Mouse (Mus musculus): Measurements from ENCODE around the gene Kif1b. TPM values are rescaled to one million over a fixed set of nuclear protein-coding genes. Genes with fewer than 3 reads are reported as not detected.

Gene Kif1b
- total and polyA plus RNA-seq, 3 experiments: 8.8 to 20.2 (median 16.3) TPM

- DNase-seq (ENCODE audit: low read depth, low spot score): no peak
- no peaks in the 10 kb centered on the region for H3K27me3 ChIP-seq (ENCODE audit: control insufficient read depth in 1 of 2, insufficient read depth in 2 of 2, low read length in 2 of 2)
- H3K9ac ChIP-seq (ENCODE audit: control insufficient read depth, low read depth, low read length, poor library complexity, severe bottlenecking): no peak overlapping the region
- TF ChIP-seq MYB (IDR thresholded peaks at IDR 0.05; ENCODE audit: low read depth, low read length) (no peak), RCOR1 (IDR thresholded peaks at IDR 0.05; ENCODE audit: low read depth, low read length) (no peak), CTCF (IDR thresholded peaks at IDR 0.05 in 2 of 3, conservative IDR thresholded peaks at IDR 0.05 in 1 of 3; ENCODE audit: control insufficient read depth in 1 of 3, insufficient read depth in 1 of 3, low read depth in 2 of 3, low read length in 3 of 3, poor library complexity in 1 of 3, severe bottlenecking in 1 of 3) (no peak), ETS1 (IDR thresholded peaks at IDR 0.05; ENCODE audit: low read depth, low read length) (no peak), ELF1 (IDR thresholded peaks at IDR 0.05; ENCODE audit: low read depth, low read length) (no peak), USF2 (IDR thresholded peaks at IDR 0.05; ENCODE audit: borderline replicate concordance in 1 of 2, insufficient read depth in 1 of 2, low read depth in 1 of 2, low read length in 2 of 2) (no peak), HCFC1 (IDR thresholded peaks at IDR 0.05; ENCODE audit: low read depth, low read length) (no peak), GABPA (IDR thresholded peaks at IDR 0.05; ENCODE audit: low read depth, low read length) (no peak), MYC (IDR thresholded peaks at IDR 0.05; ENCODE audit: low read depth, low read length) (no peak), MEF2A (IDR thresholded peaks at IDR 0.05; ENCODE audit: extremely low read depth, insufficient replicate concordance, low read depth, low read length, poor library complexity, severe bottlenecking) (no peak), POLR2A (IDR thresholded peaks at IDR 0.05; ENCODE audit: control insufficient read depth in 1 of 2, insufficient read depth in 1 of 2, low read depth in 1 of 2, low read length in 2 of 2, poor library complexity in 1 of 2) (no peak), RAD21 (IDR thresholded peaks at IDR 0.05; ENCODE audit: low read depth, low read length) (no peak), KAT2A (conservative IDR thresholded peaks at IDR 0.05; ENCODE audit: low read depth, low read length) (no peak), TBP (IDR thresholded peaks at IDR 0.05; ENCODE audit: low read depth, low read length) (no peak), MAZ (IDR thresholded peaks at IDR 0.05; ENCODE audit: low read depth, low read length) (no peak)
- no peaks in the 10 kb centered on the region for H3K79me2 ChIP-seq (ENCODE audit: control insufficient read depth, insufficient read depth, low read length, poor library complexity)
- no peaks in the 10 kb centered on the region for H3K36me3 ChIP-seq (ENCODE audit: control insufficient read depth in 1 of 2, insufficient read depth in 2 of 2, low read length in 2 of 2)
- H3K27ac ChIP-seq (ENCODE audit: control insufficient read depth, low read depth, low read length): no peak overlapping the region
- no peaks in the 10 kb centered on the region for H3K4me1 ChIP-seq (ENCODE audit: control insufficient read depth in 1 of 2, insufficient read depth in 2 of 2, low read length in 2 of 2)
- H3K4me3 ChIP-seq (ENCODE audit: control insufficient read depth in 1 of 2, insufficient read depth in 1 of 2, low read depth in 2 of 2, low read length in 2 of 2): no peak overlapping the region
- H3K9me3 ChIP-seq (replicated peaks; ENCODE audit: insufficient read depth, low read length): no peaks in the 10 kb centered on the region
These were observed 79.2 kb downstream of the Kif1b start for GRCm38 (mm10) chr4:149228256-149228655.

DNA sequence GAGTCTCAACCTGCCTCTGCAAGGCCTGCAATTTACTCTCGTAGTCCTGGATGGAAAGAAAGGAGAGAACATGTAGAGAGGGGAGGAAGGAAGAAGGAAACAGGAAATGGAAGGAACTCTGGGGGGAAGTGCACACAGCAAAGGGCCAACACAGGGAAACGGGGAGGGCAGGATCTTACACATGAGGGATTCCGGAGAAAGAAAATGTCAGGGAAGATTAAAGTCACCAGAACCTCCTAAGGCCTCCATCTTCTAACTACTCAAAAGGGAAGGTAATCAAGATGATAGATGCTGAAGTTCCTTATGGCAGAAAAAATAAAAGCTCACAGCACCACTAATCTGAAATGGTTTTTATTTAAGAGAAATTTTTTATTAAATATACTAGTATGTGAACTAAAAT is 81.2 kb downstream of the Kif1b start:
- no peak for TF ChIP-seq RCOR1 (IDR thresholded peaks at IDR 0.05; ENCODE audit: low read depth, low read length)
- TF ChIP-seq POLR2AphosphoS5 (IDR thresholded peaks at IDR 0.05; ENCODE audit: borderline replicate concordance, low read depth, low read length): no peak
- TF ChIP-seq ETS1 (IDR thresholded peaks at IDR 0.05; ENCODE audit: low read depth, low read length): no peak
- no peak for TF ChIP-seq E2F4 (IDR thresholded peaks at IDR 0.05; ENCODE audit: borderline replicate concordance, low read depth, low read length)
- no peak for TF ChIP-seq HCFC1 (IDR thresholded peaks at IDR 0.05; ENCODE audit: low read depth, low read length)
- no peak for TF ChIP-seq NELFE (IDR thresholded peaks at IDR 0.05; ENCODE audit: low read depth, low read length)
- no peak for TF ChIP-seq USF2 (IDR thresholded peaks at IDR 0.05; ENCODE audit: borderline replicate concordance in 1 of 2, insufficient read depth in 1 of 2, low read depth in 1 of 2, low read length in 2 of 2)
- no peak for TF ChIP-seq SIN3A (IDR thresholded peaks at IDR 0.05; ENCODE audit: low read length)
- no peak for TF ChIP-seq UBTF (IDR thresholded peaks at IDR 0.05; ENCODE audit: borderline replicate concordance, insufficient read depth, low read depth, low read length)
- no peak for TF ChIP-seq JUND (IDR thresholded peaks at IDR 0.05; ENCODE audit: low read depth, low read length)
- no peak for TF ChIP-seq KAT2A (conservative IDR thresholded peaks at IDR 0.05; ENCODE audit: low read depth, low read length)
- no peak for TF ChIP-seq SMC3 (IDR thresholded peaks at IDR 0.05; ENCODE audit: low read depth, low read length)
- TF ChIP-seq USF1 (IDR thresholded peaks at IDR 0.05; ENCODE audit: low read depth, low read length): no peak
- H3K36me3 ChIP-seq (ENCODE audit: control insufficient read depth in 1 of 2, insufficient read depth in 2 of 2, low read length in 2 of 2): no peaks in the 10 kb centered on the region
- H3K27ac ChIP-seq (ENCODE audit: control insufficient read depth, low read depth, low read length): no peak overlapping the region
- H3K9me3 ChIP-seq (replicated peaks; ENCODE audit: insufficient read depth, low read length): no peaks in the 10 kb centered on the region
- H3K4me1 ChIP-seq (ENCODE audit: control insufficient read depth in 1 of 2, insufficient read depth in 2 of 2, low read length in 2 of 2): no peaks in the 10 kb centered on the region
- no peak for DNase-seq (ENCODE audit: low read depth, low spot score)
- no peak overlapping the region for H3K4me3 ChIP-seq (ENCODE audit: control insufficient read depth in 1 of 2, insufficient read depth in 1 of 2, low read depth in 2 of 2, low read length in 2 of 2)
- no peaks in the 10 kb centered on the region for H3K79me2 ChIP-seq (ENCODE audit: control insufficient read depth, insufficient read depth, low read length, poor library complexity)
- H3K27me3 ChIP-seq (ENCODE audit: control insufficient read depth in 1 of 2, insufficient read depth in 2 of 2, low read length in 2 of 2): no peaks in the 10 kb centered on the region
- H3K9ac ChIP-seq (ENCODE audit: control insufficient read depth, low read depth, low read length, poor library complexity, severe bottlenecking): no peak overlapping the region
